In genomic region chr7:4503858-4504257, GRCm38 (mm10) we compare ENCODE assay signal across 1 mouse cellular context.
TF ChIP-seq lines count a peak whose summit lies in the region.

No protein-coding gene starts in this region.

TF ChIP-seq in MEL, 35 proteins besides CTCF, POLR2A, EP300 and RAD21:
- TF ChIP-seq GABPA (IDR thresholded peaks at IDR 0.05; ENCODE audit: low read depth, low read length) = no peak
- no peak for TF ChIP-seq ZKSCAN1 (IDR thresholded peaks at IDR 0.05; ENCODE audit: low read depth, low read length)
- TF ChIP-seq BHLHE40 (IDR thresholded peaks at IDR 0.05; ENCODE audit: borderline replicate concordance, low read depth, low read length) = no peak
- TF ChIP-seq NRF1 (IDR thresholded peaks at IDR 0.05; ENCODE audit: insufficient read depth, low read depth, low read length, poor library complexity, severe bottlenecking) = no peak
TF ChIP-seq in MEL: peak in this region for 0.
